Mouse (Mus musculus) hindbrain, embryonic 10.5 days (tissue): ENCODE data around the gene Col9a1. TPM values are rescaled to one million over a fixed set of nuclear protein-coding genes. Genes with fewer than 3 reads are reported as not detected.

ENCODE experiments used
- DNase-seq: peaks from one replicate; pipeline ENCODE4 v3.0.0-alpha.2; 2017; ENCODE audit warnings: low spot score
- H3K27ac ChIP-seq: fragments of 300-500 bp; sonication (generic); 2 replicates; pipeline ENCODE4 v1.5.1; 2016; ENCODE audit warnings: mild to moderate bottlenecking, moderate library complexity
- H3K27me3 ChIP-seq: fragments of 300-500 bp; sonication (generic); 2 replicates; pipeline ENCODE4 v1.6.1; 2016; ENCODE audit warnings: mild to moderate bottlenecking; ENCODE audit not compliant: poor library complexity, insufficient read depth, severe bottlenecking
- H3K36me3 ChIP-seq: fragments of 300-500 bp; sonication (generic); 2 replicates; pipeline ENCODE4 v1.6.1; 2016; ENCODE audit warnings: mild to moderate bottlenecking, moderate library complexity
- H3K4me1 ChIP-seq: fragments of 300-500 bp; sonication (generic); replicated peaks from 2 replicates; pipeline ENCODE4 v1.6.1; 2016; ENCODE audit warnings: mild to moderate bottlenecking
- H3K4me3 ChIP-seq: fragments of 300-500 bp; sonication (generic); 2 replicates; pipeline ENCODE4 v1.5.1; 2016; ENCODE audit warnings: mild to moderate bottlenecking, moderate library complexity
- H3K9me3 ChIP-seq: fragments of 300-500 bp; sonication (generic); 2 replicates; pipeline ENCODE4 v1.6.1; 2016; ENCODE audit warnings: mild to moderate bottlenecking, moderate library complexity
- WGBS: fragments of 180-500 bp; shearing (Covaris S2); methylation state at CpG from one replicate; pipeline ENCODE4 v1.1.7; 2016; 5-methylcytosine and 5-hydroxymethylcytosine counted together
- polyA plus RNA-seq: library from polyadenylated mRNA; unstranded; fragments of >200 nt; fragmentation: Nextera tagmentation; extraction: Ambion mirVana; gene quantifications from 2 replicates; pipeline ENCODE4 v1.2.1, GENCODE M21; 2016

Col9a1 gene
- polyA plus RNA-seq, 1 experiment from 2014 or later: 45.4 TPM

GRCm38 (mm10) chr1:24226941-24227711 lies 49.7 kb downstream of the Col9a1 start:
- Histone ChIP-seq H3K27ac (no peak overlapping the region), H3K27me3 (no peaks in the 10 kb centered on the region), H3K4me1 (peaks cover 6% of the 10 kb centered on the region), H3K4me3 (no peak overlapping the region), H3K9me3 (no peaks in the 10 kb centered on the region), H3K36me3 (no peaks in the 10 kb centered on the region)
- 88% methylated on average over 6 of the region's 6 CpGs for WGBS
- no peak for DNase-seq

GRCm38 (mm10) chr1:24229552-24229951 lies 52.1 kb downstream of the Col9a1 start:
- WGBS: 85% methylated on average over 1 of the region's 1 CpGs

GRCm38 (mm10) chr1:24230428-24230827 lies 53.0 kb downstream of the Col9a1 start:
- no peak overlapping the region for H3K27ac ChIP-seq
- WGBS: 33% methylated on average over 8 of the region's 8 CpGs
- peak; percentile 45 for DNase-seq

More at GRCm38 (mm10) chr1:24229552-24229951, 52.1 kb downstream of the Col9a1 start:
- Histone ChIP-seq H3K4me3 (no peak overlapping the region), H3K27ac (no peak overlapping the region), H3K4me1 (peaks cover 6% of the 10 kb centered on the region), H3K27me3 (no peaks in the 10 kb centered on the region), H3K9me3 (no peaks in the 10 kb centered on the region), H3K36me3 (no peaks in the 10 kb centered on the region)
- no peak for DNase-seq

GRCm38 (mm10) chr1:24231504-24232270 lies 54.3 kb downstream of the Col9a1 start:
- Histone ChIP-seq H3K27ac (no peak overlapping the region), H3K36me3 (no peaks in the 10 kb centered on the region), H3K9me3 (no peaks in the 10 kb centered on the region), H3K4me1 (peaks cover 6% of the 10 kb centered on the region), H3K4me3 (no peak overlapping the region), H3K27me3 (no peaks in the 10 kb centered on the region)
- DNase-seq: no peak
- WGBS: 80% methylated on average over 3 of the region's 3 CpGs

More at GRCm38 (mm10) chr1:24230428-24230827, 53.0 kb downstream of the Col9a1 start:
- H3K9me3 ChIP-seq: no peaks in the 10 kb centered on the region
- H3K36me3 ChIP-seq: no peaks in the 10 kb centered on the region
- peaks cover 6% of the 10 kb centered on the region for H3K4me1 ChIP-seq
- H3K4me3 ChIP-seq: no peak overlapping the region
- no peaks in the 10 kb centered on the region for H3K27me3 ChIP-seq

- Histone ChIP-seq H3K36me3 (no peaks in the 10 kb centered on the region), H3K27me3 (0 out of 2 replicates have a peak, but pooled peaks cover 7% of the 10 kb centered on the region), H3K4me3 (no peak overlapping the region), H3K27ac (no peak overlapping the region), H3K9me3 (no peaks in the 10 kb centered on the region), H3K4me1 (0 out of 2 replicates have a peak, but pooled peaks cover 10% of the 10 kb centered on the region)
- 82% methylated on average over 1 of the region's 1 CpGs for WGBS
- DNase-seq: no peak
These were observed 58.9 kb downstream of the Col9a1 start for GRCm38 (mm10) chr1:24236330-24236729.

GRCm38 (mm10) chr1:24240039-24240691 lies 62.8 kb downstream of the Col9a1 start:
- 0 out of 2 replicates have a peak, but pooled peaks cover 10% of the 10 kb centered on the region for H3K4me1 ChIP-seq
- H3K27ac ChIP-seq: no peak overlapping the region
- no peaks in the 10 kb centered on the region for H3K36me3 ChIP-seq
- H3K4me3 ChIP-seq: no peak overlapping the region
- no peak for DNase-seq
- 30% methylated on average over 8 of the region's 8 CpGs for WGBS
- H3K9me3 ChIP-seq: no peaks in the 10 kb centered on the region
- peaks cover 11% of the 10 kb centered on the region for H3K27me3 ChIP-seq

GRCm38 (mm10) chr1:24244931-24245330 lies 67.5 kb downstream of the Col9a1 start:
- H3K4me3 ChIP-seq: no peak overlapping the region
- H3K36me3 ChIP-seq: no peaks in the 10 kb centered on the region
- H3K4me1 ChIP-seq: 0 out of 2 replicates have a peak, but pooled peaks cover 7% of the 10 kb centered on the region
- no peaks in the 10 kb centered on the region for H3K9me3 ChIP-seq
- H3K27ac ChIP-seq: no peak overlapping the region
- DNase-seq: no peak
- peaks cover 3% of the 10 kb centered on the region for H3K27me3 ChIP-seq
- 78% methylated on average over 10 of the region's 10 CpGs for WGBS

GRCm38 (mm10) chr1:24245700-24246375 lies 68.4 kb downstream of the Col9a1 start:
- H3K36me3 ChIP-seq: no peaks in the 10 kb centered on the region
- H3K27ac ChIP-seq: no peak overlapping the region
- H3K27me3 ChIP-seq: peaks cover 3% of the 10 kb centered on the region
- no peaks in the 10 kb centered on the region for H3K4me1 ChIP-seq
- DNase-seq: no peak
- no peak overlapping the region for H3K4me3 ChIP-seq
- WGBS: 64% methylated on average over 13 of the region's 13 CpGs
- H3K9me3 ChIP-seq: no peaks in the 10 kb centered on the region

- WGBS: 81% methylated on average over 10 of the region's 10 CpGs
- H3K27ac ChIP-seq: no peak overlapping the region
- DNase-seq: no peak
These were observed 71.1 kb downstream of the Col9a1 start for GRCm38 (mm10) chr1:24248294-24249104.

GRCm38 (mm10) chr1:24249105-24249664 lies 71.8 kb downstream of the Col9a1 start:
- H3K27me3 ChIP-seq: no peaks in the 10 kb centered on the region
- no peak for DNase-seq
- H3K36me3 ChIP-seq: no peaks in the 10 kb centered on the region
- H3K4me1 ChIP-seq: no peaks in the 10 kb centered on the region
- WGBS: 63% methylated on average over 3 of the region's 3 CpGs
- no peak overlapping the region for H3K4me3 ChIP-seq
- H3K9me3 ChIP-seq: no peaks in the 10 kb centered on the region
- no peak overlapping the region for H3K27ac ChIP-seq

More at GRCm38 (mm10) chr1:24248294-24249104, 71.1 kb downstream of the Col9a1 start:
- Histone ChIP-seq H3K9me3 (no peaks in the 10 kb centered on the region), H3K4me1 (no peaks in the 10 kb centered on the region), H3K4me3 (no peak overlapping the region), H3K27me3 (no peaks in the 10 kb centered on the region), H3K36me3 (no peaks in the 10 kb centered on the region)

- H3K36me3 ChIP-seq: no peaks in the 10 kb centered on the region
- 85% methylated on average over 5 of the region's 5 CpGs for WGBS
- DNase-seq: no peak
- no peaks in the 10 kb centered on the region for H3K4me1 ChIP-seq
- H3K4me3 ChIP-seq: no peak overlapping the region
- no peak overlapping the region for H3K27ac ChIP-seq
- H3K9me3 ChIP-seq: no peaks in the 10 kb centered on the region
- no peaks in the 10 kb centered on the region for H3K27me3 ChIP-seq
These were observed 80.6 kb downstream of the Col9a1 start for GRCm38 (mm10) chr1:24257961-24258360.
